Mouse (Mus musculus): ENCODE data around the gene Csnk1e. TPM values are rescaled to one million over a fixed set of nuclear protein-coding genes. Genes with fewer than 3 reads are reported as not detected.

Gene Csnk1e
- 54.3 and 68.8 TPM in 2 replicates for polyA plus RNA-seq (2012; rRNA removed; ENCODE audit: low replicate concordance)

GRCm38 (mm10) chr15:79455106-79455810 lies at the start of gene Csnk1e:
Csnk1e (minus strand) TSS chr15:79455566.

GRCm38 (mm10) chr15:79504707-79505452 lies 49.5 kb upstream of the Csnk1e start, which contains the start of gene Kcnj4:
Kcnj4 (minus strand) TSS chr15:79505241.

GRCm38 (mm10) chr15:79402836-79403762 lies 52.3 kb downstream of the Csnk1e start, which contains the start of gene Tmem184b:
Tmem184b (minus strand) TSS chr15:79403569.

Other genes with a start within 250 kb of the Csnk1e start
- gene Pick1, start 226.4 kb downstream of the Csnk1e start, polyA plus RNA-seq (2012; rRNA removed; ENCODE audit: low replicate concordance): 24.4 and 24.7 TPM in 2 replicates
- gene Gm49486, start 226.2 kb downstream of the Csnk1e start, polyA plus RNA-seq (2012; rRNA removed; ENCODE audit: low replicate concordance): 0.16 TPM in 1 of 2 replicates, not detected in the other
- gene Slc16a8, start 200.8 kb downstream of the Csnk1e start, polyA plus RNA-seq (2012; rRNA removed; ENCODE audit: low replicate concordance): 0.39 and 0.56 TPM in 2 replicates
- gene Baiap2l2, start 170.0 kb downstream of the Csnk1e start, polyA plus RNA-seq (2012; rRNA removed; ENCODE audit: low replicate concordance): 3.0 and 9.8 TPM in 2 replicates
- 40.1 and 46.3 TPM in 2 replicates for gene Pla2g6, start 127.2 kb downstream of the Csnk1e start, polyA plus RNA-seq (2012; rRNA removed; ENCODE audit: low replicate concordance)
- gene Maff, start 108.9 kb downstream of the Csnk1e start, polyA plus RNA-seq (2012; rRNA removed; ENCODE audit: low replicate concordance): 3.9 and 7.9 TPM in 2 replicates
- 174 and 318 TPM in 2 replicates for gene Tmem184b, start 52.0 kb downstream of the Csnk1e start, polyA plus RNA-seq (2012; rRNA removed; ENCODE audit: low replicate concordance)
- 0.04 and 0.10 TPM in 2 replicates for gene Kcnj4, start 49.7 kb upstream of the Csnk1e start, polyA plus RNA-seq (2012; rRNA removed; ENCODE audit: low replicate concordance)
- gene Kdelr3, start 60.8 kb upstream of the Csnk1e start, polyA plus RNA-seq (2012; rRNA removed; ENCODE audit: low replicate concordance): 21.8 and 42.2 TPM in 2 replicates
- 255 and 343 TPM in 2 replicates for gene Ddx17, start 91.2 kb upstream of the Csnk1e start, polyA plus RNA-seq (2012; rRNA removed; ENCODE audit: low replicate concordance)
- 0.30 TPM in 1 of 2 replicates, not detected in the other for gene Dmc1, start 149.5 kb upstream of the Csnk1e start, polyA plus RNA-seq (2012; rRNA removed; ENCODE audit: low replicate concordance)
- 0.86 and 1.7 TPM in 2 replicates for gene Fam227a, start 203.4 kb upstream of the Csnk1e start, polyA plus RNA-seq (2012; rRNA removed; ENCODE audit: low replicate concordance)
- gene Cby1, start 203.6 kb upstream of the Csnk1e start, polyA plus RNA-seq (2012; rRNA removed; ENCODE audit: low replicate concordance): 5.3 and 5.6 TPM in 2 replicates
- 21.5 and 56.9 TPM in 2 replicates for gene Tomm22, start 215.3 kb upstream of the Csnk1e start, polyA plus RNA-seq (2012; rRNA removed; ENCODE audit: low replicate concordance)
- 34.1 and 38.1 TPM in 2 replicates for gene Josd1, start 232.4 kb upstream of the Csnk1e start, polyA plus RNA-seq (2012; rRNA removed; ENCODE audit: low replicate concordance)
- 49.1 and 53.4 TPM in 2 replicates for gene Gtpbp1, start 235.3 kb upstream of the Csnk1e start, polyA plus RNA-seq (2012; rRNA removed; ENCODE audit: low replicate concordance)

Measured in mammary gland, adult 2 months (tissue).